Mouse (Mus musculus) MEL (cell line): ENCODE results near the gene Rapgef6. TPM values are rescaled to one million over a fixed set of nuclear protein-coding genes. Genes with fewer than 3 reads are reported as not detected.

ENCODE experiments used
- DNase-seq: peaks from one replicate; pipeline ENCODE4 v3.0.0; 2011; ENCODE audit warnings: low read depth, low spot score
- H3K27ac ChIP-seq: 2 replicates; pipeline ENCODE4 v1.5.1; 2012; ENCODE audit warnings: low read depth, mild to moderate bottlenecking, control low read depth, low read length, moderate library complexity; ENCODE audit not compliant: control insufficient read depth
- H3K27me3 ChIP-seq, 2 experiments: fragments of 150-350 bp in 1 of 2; sonication (generic) in 1 of 2; 2 replicates each; pipeline ENCODE4 v1.6.1; 2012; ENCODE audit warnings: low read length in 2 of 2, mild to moderate bottlenecking in 2 of 2, improper control_type of control experiment in 1 of 2, moderate library complexity in 1 of 2; ENCODE audit not compliant: insufficient read depth in 2 of 2, control insufficient read depth in 1 of 2
- H3K36me3 ChIP-seq, 2 experiments: 2 replicates each; pipeline ENCODE4 v1.6.1; 2012 to 2014; ENCODE audit warnings: low read length in 2 of 2, improper control_type of control experiment in 1 of 2, inconsistent platforms in 1 of 2, mild to moderate bottlenecking in 1 of 2; ENCODE audit not compliant: insufficient read depth in 2 of 2, control insufficient read depth in 1 of 2
- H3K4me1 ChIP-seq, 2 experiments: fragments of 150-350 bp in 1 of 2; sonication (generic) in 1 of 2; 2 replicates each; pipeline ENCODE4 v1.6.1; 2012; ENCODE audit warnings: low read length in 2 of 2, improper control_type of control experiment in 1 of 2, mild to moderate bottlenecking in 1 of 2; ENCODE audit not compliant: insufficient read depth in 2 of 2, control insufficient read depth in 1 of 2
- H3K4me3 ChIP-seq, 2 experiments: fragments of 150-350 bp in 1 of 2; sonication (generic) in 1 of 2; 2 replicates each; pipeline ENCODE4 v1.5.1; 2012; ENCODE audit warnings: low read depth in 2 of 2, low read length in 2 of 2, mild to moderate bottlenecking in 2 of 2, moderate library complexity in 2 of 2, control low read depth in 1 of 2, improper control_type of control experiment in 1 of 2; ENCODE audit not compliant: control insufficient read depth in 1 of 2, insufficient read depth in 1 of 2
- H3K79me2 ChIP-seq: 2 replicates; pipeline ENCODE4 v1.6.1; 2012; ENCODE audit warnings: mild to moderate bottlenecking, low read length, moderate library complexity; ENCODE audit not compliant: control insufficient read depth, poor library complexity, insufficient read depth
- H3K9ac ChIP-seq: 2 replicates; pipeline ENCODE4 v1.6.1; 2012; ENCODE audit warnings: low read depth, mild to moderate bottlenecking, control low read depth, low read length, moderate library complexity; ENCODE audit not compliant: control insufficient read depth, poor library complexity, severe bottlenecking
- H3K9me3 ChIP-seq: fragments of 150-350 bp; sonication (generic); replicated peaks from 2 replicates; pipeline ENCODE4 v1.6.1; 2012; ENCODE audit warnings: mild to moderate bottlenecking, low read length, improper control_type of control experiment, moderate library complexity; ENCODE audit not compliant: insufficient read depth
- CTCF ChIP-seq, 3 experiments: IDR thresholded peaks in 2 of 3; conservative IDR thresholded peaks in 1 of 3; 2 replicates each; pipeline ENCODE4 v1.5.1; 2011 to 2012; ENCODE audit warnings: low read length in 3 of 3, low read depth in 2 of 3, mild to moderate bottlenecking in 2 of 3, improper control_type of control experiment in 1 of 3, inconsistent platforms in 1 of 3, mixed read lengths in 1 of 3, moderate library complexity in 1 of 3; ENCODE audit not compliant: control insufficient read depth in 1 of 3, insufficient read depth in 1 of 3, poor library complexity in 1 of 3, severe bottlenecking in 1 of 3
- ELF1 ChIP-seq: IDR thresholded peaks from 2 replicates; pipeline ENCODE4 v1.6.1; 2014; ENCODE audit warnings: low read depth, mild to moderate bottlenecking, inconsistent platforms, low read length, improper control_type of control experiment, moderate library complexity
- EP300 ChIP-seq, 2 experiments: IDR thresholded peaks; 2 replicates each; pipeline ENCODE4 v1.6.1; 2011; ENCODE audit warnings: improper control_type of control experiment in 2 of 2, low read length in 2 of 2, low read depth in 1 of 2, mild to moderate bottlenecking in 1 of 2
- ETS1 ChIP-seq: IDR thresholded peaks from 2 replicates; pipeline ENCODE4 v1.6.1; 2012; ENCODE audit warnings: low read depth, mild to moderate bottlenecking, inconsistent platforms, low read length, improper control_type of control experiment, moderate library complexity
- GABPA ChIP-seq: IDR thresholded peaks from 2 replicates; pipeline ENCODE4 v1.6.1; 2012; ENCODE audit warnings: low read depth, mild to moderate bottlenecking, inconsistent platforms, low read length, improper control_type of control experiment, moderate library complexity
- JUND ChIP-seq: IDR thresholded peaks from 2 replicates; pipeline ENCODE4 v1.6.1; 2011; ENCODE audit warnings: low read depth, mild to moderate bottlenecking, improper control_type of control experiment, low read length
- MXI1 ChIP-seq: IDR thresholded peaks from 2 replicates; pipeline ENCODE4 v1.6.1; 2011; ENCODE audit warnings: mild to moderate bottlenecking, low read depth, low read length, improper control_type of control experiment
- MYC ChIP-seq: IDR thresholded peaks from 2 replicates; pipeline ENCODE4 v1.6.1; 2011; ENCODE audit warnings: low read depth, mild to moderate bottlenecking, low read length, improper control_type of control experiment, moderate library complexity
- RCOR1 ChIP-seq: IDR thresholded peaks from 2 replicates; pipeline ENCODE4 v1.6.1; 2012; ENCODE audit warnings: low read depth, mild to moderate bottlenecking, inconsistent platforms, low read length, improper control_type of control experiment
- SIN3A ChIP-seq: IDR thresholded peaks from 2 replicates; pipeline ENCODE4 v1.6.1; 2012; ENCODE audit warnings: low read length, improper control_type of control experiment, inconsistent platforms
- UBTF ChIP-seq: IDR thresholded peaks from 2 replicates; pipeline ENCODE4 v1.6.1; 2012; ENCODE audit warnings: low read depth, mild to moderate bottlenecking, inconsistent platforms, low read length, improper control_type of control experiment, moderate library complexity, borderline replicate concordance; ENCODE audit not compliant: insufficient read depth
- USF2 ChIP-seq, 2 experiments: IDR thresholded peaks; 2 replicates each; pipeline ENCODE4 v1.6.1; 2011 to 2012; ENCODE audit warnings: improper control_type of control experiment in 2 of 2, low read length in 2 of 2, borderline replicate concordance in 1 of 2, inconsistent platforms in 1 of 2, low read depth in 1 of 2, mild to moderate bottlenecking in 1 of 2; ENCODE audit not compliant: insufficient read depth in 1 of 2
- ZKSCAN1 ChIP-seq: IDR thresholded peaks from 2 replicates; pipeline ENCODE4 v1.6.1; 2012; ENCODE audit warnings: low read depth, mild to moderate bottlenecking, inconsistent platforms, low read length, improper control_type of control experiment, moderate library complexity
- ZNF384 ChIP-seq: IDR thresholded peaks from 2 replicates; pipeline ENCODE4 v1.6.1; 2012; ENCODE audit warnings: low read depth, mild to moderate bottlenecking, inconsistent platforms, low read length, improper control_type of control experiment
- polyA plus RNA-seq, 2 experiments: library from polyadenylated mRNA; stranded (reverse) in 1 of 2; unstranded in 1 of 2; fragments of >175 nt in 1 of 2; fragments of >200 nt in 1 of 2; gene quantifications; 2 replicates each; pipeline versions ENCODE4 v1.2.1 to v1.2.4; 2012; ENCODE audit warnings: low replicate concordance in 2 of 2, low read depth in 1 of 2; ENCODE audit not compliant: insufficient read length in 2 of 2, insufficient read depth in 1 of 2, missing spikeins in 1 of 2
- total RNA-seq: library from RNA; depleted of rRNA; stranded (reverse); fragments of 300-350 nt; gene quantifications from 2 replicates; pipeline ENCODE4 v1.2.3, GENCODE M21; 2012

Rapgef6 gene
- total and polyA plus RNA-seq, 3 experiments = 21.1 to 31.8 TPM; not detected in 1

DNA sequence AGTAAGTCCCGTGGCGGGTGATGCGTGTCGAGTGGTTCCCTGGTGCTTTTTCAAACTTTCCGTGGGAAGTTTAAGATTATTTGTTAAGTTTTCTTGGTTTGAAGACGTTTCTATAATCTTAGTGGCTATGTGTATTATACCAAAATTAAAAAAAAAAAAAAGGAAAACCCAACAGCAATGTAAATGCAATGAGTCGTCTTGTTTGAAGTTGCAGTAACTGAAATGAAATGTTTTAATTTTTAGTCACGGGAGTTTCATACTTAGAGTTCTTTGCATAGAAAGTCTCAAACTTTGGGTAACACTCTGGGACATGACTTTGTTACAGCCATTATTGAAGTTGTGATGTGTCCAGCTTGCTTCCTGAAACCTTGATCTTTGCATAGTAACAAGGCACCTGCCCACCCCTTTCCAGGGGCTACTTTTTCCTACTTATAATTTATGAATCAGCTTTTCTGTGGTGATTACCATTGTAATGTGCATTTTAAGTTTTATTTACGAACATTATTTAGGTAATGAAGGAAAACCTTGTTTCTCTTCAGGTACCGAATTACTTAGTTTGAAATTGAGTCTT lies 869 bp downstream of the Rapgef6 start:
- peak overlapping the region; percentile 91 for H3K27ac ChIP-seq
- no peaks in the 10 kb centered on the region for H3K9me3 ChIP-seq
- peaks cover 44% of the 10 kb centered on the region for H3K79me2 ChIP-seq
- H3K36me3 ChIP-seq = peaks cover 2 to 52% of the 10 kb centered on the region in 2 experiments; a peak in 3 of 4 replicates
- TF ChIP-seq RCOR1 = no peak
- no peak for TF ChIP-seq ZKSCAN1
- peak; percentile 18; the same call in 1 of the 2 replicates for TF ChIP-seq MXI1
- TF ChIP-seq UBTF = no peak
- peak; percentile 54; the same call in 1 of the 2 replicates for TF ChIP-seq ZNF384
- no peak for TF ChIP-seq CTCF (IDR thresholded peaks at IDR 0.05 in 2 of 3, conservative IDR thresholded peaks at IDR 0.05 in 1 of 3; ENCODE audit: control insufficient read depth in 1 of 3, insufficient read depth in 1 of 3, low read depth in 2 of 3, low read length in 3 of 3, poor library complexity in 1 of 3, severe bottlenecking in 1 of 3)
- no peak for TF ChIP-seq GABPA
- TF ChIP-seq JUND = no peak
- TF ChIP-seq ELF1 = 0 out of 2 replicates have a peak, but pooled peaks have one; percentile 32
- peak; percentile 4; the same call in 1 of the 2 replicates for TF ChIP-seq MYC
- H3K27me3 ChIP-seq = no peaks in the 10 kb centered on the region
- peaks cover 18 to 24% of the 10 kb centered on the region in 2 experiments for H3K4me1 ChIP-seq
- DNase-seq = peak; percentile 70
- peak overlapping the region; percentile 78 to 85 for H3K4me3 ChIP-seq
- H3K9ac ChIP-seq = peak overlapping the region; percentile 85

DNA sequence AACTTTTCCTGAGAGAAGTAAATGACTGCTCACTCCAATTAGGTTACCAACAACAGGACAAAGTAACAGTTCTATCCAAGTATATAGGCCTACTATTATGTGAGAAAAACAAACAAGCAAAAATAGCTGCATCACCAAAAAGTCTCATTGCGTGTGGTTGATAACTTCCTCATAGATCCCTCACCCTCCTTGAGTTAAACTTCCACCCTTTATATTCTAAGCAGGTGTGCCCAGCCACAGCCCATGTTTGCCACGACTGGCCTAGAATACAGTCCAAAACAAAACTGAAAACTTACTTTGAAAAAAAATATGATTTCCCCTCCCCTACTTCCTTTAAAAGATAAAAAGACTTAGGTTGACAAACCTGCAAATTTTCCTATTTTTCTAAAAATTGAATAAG lies 5.4 kb downstream of the Rapgef6 start:
- Histone ChIP-seq H3K9ac (no peak overlapping the region), H3K27ac (no peak overlapping the region), H3K9me3 (no peaks in the 10 kb centered on the region), H3K4me3 (no peak overlapping the region), H3K79me2 (peaks cover 74% of the 10 kb centered on the region), H3K36me3 (peaks cover 4 to 61% of the 10 kb centered on the region in 2 experiments; a peak in 3 of 4 replicates), H3K27me3 (no peaks in the 10 kb centered on the region), H3K4me1 (peaks cover 25 to 35% of the 10 kb centered on the region in 2 experiments)
- peak; percentile 56 for DNase-seq
- TF ChIP-seq SIN3A (peak; percentile 26; the same call in 1 of the 2 replicates), USF2 (IDR thresholded peaks at IDR 0.05; ENCODE audit: borderline replicate concordance in 1 of 2, insufficient read depth in 1 of 2, low read depth in 1 of 2, low read length in 2 of 2) (no peak)

DNA sequence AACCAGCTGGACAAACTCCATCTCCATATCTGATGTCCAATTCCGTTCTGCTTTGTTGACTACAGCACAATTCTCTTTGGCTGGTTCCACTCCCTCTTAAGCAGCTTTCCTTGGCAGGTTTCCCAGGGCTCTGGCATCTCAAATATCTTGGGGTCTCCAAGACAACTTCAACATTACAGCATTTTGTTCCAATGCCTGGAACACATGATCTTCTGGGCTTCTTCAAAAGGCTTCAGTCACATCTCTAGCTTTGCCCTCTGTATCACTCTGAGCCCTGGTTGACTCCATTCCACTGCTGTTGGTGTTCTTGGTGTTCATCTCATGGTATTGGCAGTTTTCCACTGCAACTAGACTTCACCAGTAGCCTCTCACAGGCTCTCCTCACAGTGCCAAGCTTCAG lies 7.7 kb downstream of the Rapgef6 start:
- peaks cover 4 to 65% of the 10 kb centered on the region in 2 experiments; a peak in 3 of 4 replicates for H3K36me3 ChIP-seq
- peaks cover 62% of the 10 kb centered on the region for H3K79me2 ChIP-seq
- H3K9me3 ChIP-seq = no peaks in the 10 kb centered on the region
- no peak overlapping the region for H3K4me3 ChIP-seq
- H3K4me1 ChIP-seq = peaks cover 26 to 40% of the 10 kb centered on the region in 2 experiments
- TF ChIP-seq SIN3A (no peak), EP300 (IDR thresholded peaks at IDR 0.05; ENCODE audit: low read depth in 1 of 2, low read length in 2 of 2) (peak in 1 of 2 experiments; percentile 18; a peak in 1 of 4 replicates), ETS1 (peak; percentile 42; the same call in 1 of the 2 replicates)
- peak; percentile 65 for DNase-seq
- H3K27me3 ChIP-seq = no peaks in the 10 kb centered on the region
- H3K9ac ChIP-seq = no peak overlapping the region
- H3K27ac ChIP-seq = no peak overlapping the region
